Mouse (Mus musculus) sigmoid colon, adult 10 weeks (tissue): ENCODE results near the gene Rpe65. TPM values are rescaled to one million over a fixed set of nuclear protein-coding genes. Genes with fewer than 3 reads are reported as not detected.

Source experiments
- polyA plus RNA-seq: library from polyadenylated mRNA; stranded (reverse); fragments of 350-450 nt; fragmentation: Illumina TruSeq; extraction: RNeasy Lipid Tissue Mini Kit (QIAGEN cat#74804); gene quantifications from one replicate; pipeline ENCODE4 v1.2.3, GENCODE M21; 2014; ENCODE audit warnings: low read depth, low replicate concordance

Rpe65 gene
- not detected for polyA plus RNA-seq

DNA sequence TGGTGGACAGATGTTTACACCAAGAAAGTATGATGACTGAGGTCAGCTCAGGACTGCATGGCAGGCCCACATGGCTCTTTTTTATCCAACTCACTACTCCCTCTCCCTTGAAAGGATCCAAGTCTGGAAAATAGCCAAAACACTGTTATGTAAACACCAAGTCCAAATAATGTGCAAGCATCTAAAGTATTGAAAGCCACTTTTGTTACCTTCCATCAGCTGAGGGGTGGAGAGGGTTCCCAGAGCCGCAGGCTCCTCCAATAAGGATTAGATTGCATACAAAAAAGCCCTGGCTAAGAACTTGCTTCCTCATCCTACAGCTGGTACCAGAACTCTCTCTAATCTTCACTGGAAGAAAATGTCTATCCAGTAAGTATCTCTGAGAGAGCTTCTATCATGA lies at the start of gene Rpe65:
Rpe65 (plus strand) TSS at position 301 of the 400 bp plus-strand sequence.

Other genes with a start within 250 kb of the Rpe65 start
- 20.4 TPM for gene Depdc1a, start 103.7 kb upstream of the Rpe65 start, polyA plus RNA-seq
- 301 TPM for gene Wls, start 240.5 kb downstream of the Rpe65 start, polyA plus RNA-seq